Mouse (Mus musculus) liver, embryonic 14.5 days (tissue): Measurements from ENCODE around the gene Pds5a.

Source experiments
- CTCF ChIP-seq: IDR thresholded peaks from 2 replicates; pipeline ENCODE4 v1.5.1; 2016; ENCODE audit warnings: antibody characterized with exemption, low read depth, control low read depth
- EP300 ChIP-seq: IDR thresholded peaks from 2 replicates; pipeline ENCODE4 v1.6.1; 2016; ENCODE audit warnings: antibody characterized with exemption, low read depth

- TF ChIP-seq CTCF (no peak), EP300 (no peak)
Observed at GRCm38 (mm10) chr5:65574876-65575275, 123.2 kb downstream of the Pds5a start.
